Mouse (Mus musculus): ENCODE measurements around the gene Slc35b3. TPM values are rescaled to one million over a fixed set of nuclear protein-coding genes. Genes with fewer than 3 reads are reported as not detected.

Slc35b3 gene
- polyA plus RNA-seq, 1 experiment from 2014 or later: 29.7 TPM

DNA sequence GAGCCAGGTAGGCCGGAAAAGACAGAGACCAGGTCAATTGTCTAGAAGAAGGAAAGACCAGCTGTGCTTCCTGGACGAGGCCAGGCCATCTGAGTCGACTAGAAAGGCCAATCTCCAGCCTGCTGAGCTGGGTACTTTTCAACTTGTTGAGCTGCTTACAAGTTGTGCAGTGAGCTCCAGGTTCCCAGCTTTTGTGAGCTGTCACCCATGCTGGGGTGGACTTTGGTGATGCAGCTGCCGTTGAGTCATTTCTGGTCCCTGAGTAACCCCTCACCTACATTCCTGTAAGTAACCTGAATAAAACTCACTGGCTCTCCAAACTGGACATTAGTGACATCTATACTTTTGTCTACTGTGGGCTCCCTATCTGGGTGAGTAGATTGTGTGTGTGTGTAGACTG is 10.4 kb upstream of the Slc35b3 start:
- no peak overlapping the region for H3K4me3 ChIP-seq
- no peaks in the 10 kb centered on the region for H3K9me3 ChIP-seq
- WGBS: 73% methylated on average over 4 of the region's 4 CpGs
- no peaks in the 10 kb centered on the region for H3K27me3 ChIP-seq
- ATAC-seq (ENCODE audit: low read depth): no peak
- no peak overlapping the region for H3K27ac ChIP-seq (replicated peaks)
- no peaks in the 10 kb centered on the region for H3K36me3 ChIP-seq
- no peaks in the 10 kb centered on the region for H3K4me1 ChIP-seq (replicated peaks)
- H3K4me2 ChIP-seq: no peak overlapping the region
- H3K9ac ChIP-seq: no peak overlapping the region

DNA sequence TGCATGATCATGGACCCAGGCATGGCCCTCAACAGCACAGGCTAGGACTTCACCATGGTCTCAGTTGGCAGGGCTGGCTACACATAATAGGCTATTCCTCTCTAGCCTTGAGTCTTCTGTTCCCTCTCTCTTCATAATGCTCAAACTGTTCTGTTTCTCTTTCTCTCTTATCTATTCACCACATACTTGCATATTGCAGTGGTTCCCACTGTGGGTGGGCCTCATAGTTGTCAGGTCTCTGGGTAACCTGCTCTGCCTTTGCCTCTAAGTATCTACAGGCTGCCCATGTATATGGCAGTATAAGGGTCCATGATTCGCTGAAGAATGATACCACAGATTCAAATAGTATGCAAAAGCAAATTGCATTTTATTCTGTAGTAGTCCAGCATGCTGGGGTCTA is 6.8 kb upstream of the Slc35b3 start:
- WGBS: 80% methylated on average over 1 of the region's 1 CpGs
- Histone ChIP-seq H3K27me3 (no peaks in the 10 kb centered on the region), H3K4me1 (replicated peaks) (no peaks in the 10 kb centered on the region)

DNA sequence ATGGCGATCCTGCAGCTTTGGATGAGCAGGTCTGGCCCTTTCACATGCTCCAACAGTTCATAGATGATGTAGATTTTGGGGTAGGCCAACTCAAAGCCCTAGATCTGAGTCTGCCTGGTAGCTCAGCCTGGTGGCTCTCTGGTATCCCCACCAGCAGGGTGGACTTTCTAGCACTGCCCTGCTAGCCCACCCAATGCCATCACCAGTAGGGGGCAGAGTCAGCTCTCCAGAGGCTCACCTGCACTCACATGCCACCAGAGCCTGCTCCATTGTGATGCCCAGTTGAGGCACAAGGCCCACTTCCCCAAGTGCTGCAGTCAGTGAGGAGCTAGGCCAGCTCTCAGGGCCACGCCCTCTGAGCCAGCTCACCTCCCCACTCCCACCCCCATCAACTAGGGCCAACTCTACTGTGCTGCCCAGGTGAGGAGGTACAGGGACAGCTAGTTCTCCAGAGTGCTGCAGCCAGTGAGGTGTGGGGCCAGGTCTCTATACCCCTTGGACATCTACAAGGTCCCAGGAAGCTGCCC is 6.3 kb upstream of the Slc35b3 start:
- no peak overlapping the region for H3K27ac ChIP-seq (replicated peaks)
- H3K36me3 ChIP-seq: no peaks in the 10 kb centered on the region
- H3K9me3 ChIP-seq: no peaks in the 10 kb centered on the region
- no peak overlapping the region for H3K9ac ChIP-seq
- no peak overlapping the region for H3K4me2 ChIP-seq
- H3K4me1 ChIP-seq (replicated peaks): no peaks in the 10 kb centered on the region
- 84% methylated on average over 2 of the region's 2 CpGs for WGBS
- H3K27me3 ChIP-seq: no peaks in the 10 kb centered on the region
- no peak for ATAC-seq (ENCODE audit: low read depth)
- no peak overlapping the region for H3K4me3 ChIP-seq

More for the DNA sequence above, 6.8 kb upstream of the Slc35b3 start:
- Histone ChIP-seq H3K4me3 (no peak overlapping the region), H3K27ac (replicated peaks) (no peak overlapping the region), H3K9me3 (no peaks in the 10 kb centered on the region), H3K9ac (no peak overlapping the region), H3K36me3 (no peaks in the 10 kb centered on the region), H3K4me2 (no peak overlapping the region)
- ATAC-seq (ENCODE audit: low read depth): no peak

DNA sequence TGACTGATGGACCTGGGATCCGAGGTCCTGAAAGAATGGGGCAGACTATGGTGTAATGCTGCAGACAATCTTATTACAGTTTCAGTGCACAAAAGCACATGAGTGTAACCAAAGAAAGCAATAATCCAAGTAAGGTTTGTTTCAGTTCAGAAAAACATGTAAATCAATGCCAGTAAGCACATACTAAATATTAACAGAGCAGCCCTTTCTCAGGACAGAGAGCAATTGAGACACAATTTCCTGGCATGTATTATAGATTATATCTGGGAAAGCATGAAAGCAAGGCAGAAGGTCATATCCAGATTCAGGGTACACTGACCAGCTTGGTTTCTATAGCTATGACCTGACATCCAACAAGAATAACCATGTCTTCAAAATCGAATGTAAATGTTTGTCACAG is 2.1 kb upstream of the Slc35b3 start:
- Histone ChIP-seq H3K27ac (replicated peaks) (no peak overlapping the region), H3K27me3 (no peaks in the 10 kb centered on the region), H3K4me3 (no peak overlapping the region), H3K9me3 (no peaks in the 10 kb centered on the region), H3K36me3 (no peaks in the 10 kb centered on the region), H3K9ac (no peak overlapping the region), H3K4me1 (replicated peaks) (peaks cover 24% of the 10 kb centered on the region), H3K4me2 (no peak overlapping the region)
- no peak for ATAC-seq (ENCODE audit: low read depth)
- WGBS: 59% methylated on average over 2 of the region's 2 CpGs

DNA sequence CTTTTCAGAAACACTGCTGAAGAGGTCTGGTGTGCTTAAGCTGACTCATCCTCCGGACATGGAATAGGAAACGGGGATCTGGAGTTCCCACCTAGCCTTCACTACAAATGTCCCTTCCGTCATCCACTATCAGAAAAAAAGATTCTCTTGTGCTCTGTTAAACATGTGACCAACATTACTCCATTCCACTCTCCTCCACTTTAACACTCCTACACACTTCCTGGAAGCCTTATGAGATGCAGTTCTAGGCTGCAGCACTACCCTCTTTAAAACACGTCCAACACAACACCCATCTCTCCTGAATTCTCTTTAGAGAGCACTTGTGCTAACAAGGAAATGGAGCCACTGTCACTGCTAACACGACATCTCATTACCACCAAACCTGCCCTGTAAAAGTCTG is 2.6 kb downstream of the Slc35b3 start:
- Histone ChIP-seq H3K9ac (no peak overlapping the region), H3K9me3 (no peaks in the 10 kb centered on the region), H3K4me3 (no peak overlapping the region), H3K36me3 (peaks cover 25% of the 10 kb centered on the region), H3K4me2 (no peak overlapping the region), H3K4me1 (replicated peaks) (peaks cover 26% of the 10 kb centered on the region), H3K27ac (replicated peaks) (no peak overlapping the region), H3K27me3 (no peaks in the 10 kb centered on the region)
- ATAC-seq (ENCODE audit: low read depth): no peak
- WGBS: 86% methylated on average over 5 of the region's 5 CpGs

DNA sequence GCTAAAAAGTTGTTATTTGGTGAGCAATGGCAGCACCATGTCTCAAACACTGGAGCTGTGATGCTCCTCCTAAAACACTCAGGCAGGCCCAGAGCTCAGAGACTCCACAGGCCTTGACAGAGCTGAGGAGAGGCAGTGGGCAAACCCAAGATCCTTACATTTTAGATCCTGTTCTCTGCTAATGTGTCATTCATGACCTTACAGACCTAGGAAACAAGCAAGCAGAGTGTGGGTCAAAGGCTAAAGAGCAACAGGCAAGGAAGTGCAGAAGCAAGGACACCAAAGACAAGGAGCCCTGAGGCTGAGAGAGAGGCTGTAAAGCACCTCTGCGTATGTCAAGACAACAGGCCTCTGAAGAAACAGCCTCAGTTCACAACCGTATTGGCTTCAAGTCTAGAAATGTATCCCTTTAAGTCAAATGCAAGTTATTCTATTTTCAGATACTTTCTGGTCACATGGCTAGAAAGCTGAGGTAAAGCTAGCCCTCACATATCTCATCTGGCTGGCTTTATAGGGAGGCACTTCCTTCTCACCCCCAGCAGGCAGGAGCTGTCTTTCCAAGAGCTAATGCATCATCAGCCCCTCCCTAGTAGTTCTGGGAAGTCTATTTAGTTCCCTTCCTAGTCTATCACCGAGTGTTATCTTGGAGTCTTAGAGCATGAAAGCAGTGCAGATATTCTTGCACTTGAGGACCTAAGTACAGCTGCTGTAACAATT is 14.2 kb downstream of the Slc35b3 start:
- H3K4me3 ChIP-seq: no peak overlapping the region
- peaks cover 46% of the 10 kb centered on the region for H3K36me3 ChIP-seq
- no peak overlapping the region for H3K4me2 ChIP-seq
- no peak for ATAC-seq (ENCODE audit: low read depth)
- H3K9ac ChIP-seq: no peak overlapping the region
- H3K4me1 ChIP-seq (replicated peaks): no peaks in the 10 kb centered on the region
- no peaks in the 10 kb centered on the region for H3K9me3 ChIP-seq
- H3K27me3 ChIP-seq: no peaks in the 10 kb centered on the region
- 85% methylated on average over 3 of the region's 3 CpGs for WGBS
- no peak overlapping the region for H3K27ac ChIP-seq (replicated peaks)

DNA sequence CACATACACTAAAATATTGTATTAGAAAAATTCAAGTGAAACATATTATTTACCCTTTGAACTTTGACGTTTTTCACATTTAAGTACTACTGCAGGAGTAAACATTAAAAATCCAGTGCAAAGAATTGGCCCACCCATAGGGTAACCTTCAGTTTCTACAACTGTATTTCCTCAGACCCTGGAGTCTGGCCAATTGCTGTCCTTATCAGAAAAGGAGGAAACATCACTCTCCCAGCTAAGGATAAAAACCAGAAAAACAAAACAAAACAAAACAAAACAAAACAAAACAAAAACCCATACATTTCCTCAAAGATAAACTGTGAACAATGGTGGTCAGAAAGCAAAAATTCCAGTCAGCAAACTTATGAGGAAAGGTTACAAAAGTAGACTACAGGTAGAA is 14.9 kb downstream of the Slc35b3 start:
- no peaks in the 10 kb centered on the region for H3K9me3 ChIP-seq
- H3K36me3 ChIP-seq: peaks cover 49% of the 10 kb centered on the region
- H3K27ac ChIP-seq (replicated peaks): no peak overlapping the region
- 91% methylated on average over 1 of the region's 1 CpGs for WGBS
- no peaks in the 10 kb centered on the region for H3K4me1 ChIP-seq (replicated peaks)
- no peaks in the 10 kb centered on the region for H3K27me3 ChIP-seq
- ATAC-seq (ENCODE audit: low read depth): no peak
- H3K9ac ChIP-seq: no peak overlapping the region
- no peak overlapping the region for H3K4me2 ChIP-seq
- H3K4me3 ChIP-seq: no peak overlapping the region

DNA sequence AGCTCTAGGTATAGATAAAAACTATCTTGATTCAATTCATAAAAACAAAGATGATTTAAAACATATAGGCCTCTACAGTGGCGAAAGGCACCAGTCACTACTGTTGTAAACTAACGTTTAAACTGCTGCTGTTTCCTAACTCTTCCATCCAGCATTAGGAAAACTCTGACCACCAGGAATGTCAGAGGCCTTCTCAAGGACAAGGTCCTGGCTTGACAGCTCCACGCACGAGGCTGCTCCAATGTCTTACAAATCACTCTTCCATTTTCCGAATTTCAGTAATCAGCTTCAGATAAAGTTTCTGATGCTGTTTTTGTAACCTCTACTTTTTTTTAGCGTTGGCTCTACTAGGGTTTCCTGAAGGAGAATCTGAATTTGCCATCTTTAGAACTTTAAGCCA is 15.7 kb downstream of the Slc35b3 start:
- Histone ChIP-seq H3K4me2 (no peak overlapping the region), H3K9ac (no peak overlapping the region), H3K27me3 (no peaks in the 10 kb centered on the region), H3K4me3 (no peak overlapping the region), H3K4me1 (replicated peaks) (no peaks in the 10 kb centered on the region), H3K9me3 (no peaks in the 10 kb centered on the region), H3K27ac (replicated peaks) (no peak overlapping the region), H3K36me3 (peaks cover 49% of the 10 kb centered on the region)
- no peak for ATAC-seq (ENCODE audit: low read depth)
- WGBS: 96% methylated on average over 6 of the region's 6 CpGs

DNA sequence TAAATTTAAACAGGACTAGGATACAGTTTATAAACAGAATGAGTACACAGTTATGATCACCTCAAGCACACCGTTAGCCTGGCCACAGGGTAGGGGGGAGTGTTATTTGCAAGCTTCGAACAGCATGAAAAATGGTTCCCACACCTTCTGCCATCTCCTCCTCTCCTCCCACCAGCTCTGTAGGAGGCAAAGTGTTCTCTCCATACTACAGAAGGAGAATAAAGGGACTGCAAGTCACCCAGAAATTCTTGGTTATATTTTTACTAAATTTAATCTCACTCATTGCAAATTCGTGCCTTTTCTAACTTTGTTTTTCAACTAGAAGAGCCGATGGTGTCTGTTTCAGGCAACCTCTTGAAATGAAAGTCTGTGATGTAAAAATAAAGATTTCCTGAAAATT is 18.9 kb downstream of the Slc35b3 start:
- Histone ChIP-seq H3K4me3 (no peak overlapping the region), H3K4me1 (replicated peaks) (no peaks in the 10 kb centered on the region), H3K4me2 (no peak overlapping the region), H3K9me3 (no peaks in the 10 kb centered on the region), H3K36me3 (peaks cover 60% of the 10 kb centered on the region), H3K9ac (no peak overlapping the region), H3K27ac (replicated peaks) (no peak overlapping the region), H3K27me3 (no peaks in the 10 kb centered on the region)
- no peak for ATAC-seq (ENCODE audit: low read depth)
- 88% methylated on average over 4 of the region's 4 CpGs for WGBS

DNA sequence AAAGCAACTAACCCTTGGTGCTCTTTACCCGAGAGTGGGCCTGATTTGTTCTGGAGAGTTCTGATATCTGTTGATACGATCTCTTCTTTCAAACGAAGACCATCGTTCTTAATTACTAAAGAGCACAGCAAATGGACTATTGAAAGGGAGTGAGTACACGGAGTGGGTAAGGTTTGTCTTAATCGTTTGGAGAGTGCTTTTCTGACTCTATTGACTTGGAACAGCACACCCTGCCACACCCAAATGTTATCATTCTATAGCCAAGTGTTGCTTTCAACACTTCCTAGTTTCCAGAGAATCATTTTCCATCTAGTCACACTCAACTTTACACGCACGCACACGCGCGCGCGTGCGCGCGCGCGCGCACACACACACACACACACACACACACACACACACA is 19.4 kb downstream of the Slc35b3 start:
- Histone ChIP-seq H3K9ac (no peak overlapping the region), H3K4me3 (no peak overlapping the region), H3K27ac (replicated peaks) (no peak overlapping the region), H3K9me3 (no peaks in the 10 kb centered on the region), H3K27me3 (no peaks in the 10 kb centered on the region), H3K4me1 (replicated peaks) (no peaks in the 10 kb centered on the region), H3K4me2 (no peak overlapping the region), H3K36me3 (peaks cover 60% of the 10 kb centered on the region)
- 97% methylated on average over 19 of the region's 19 CpGs for WGBS
- no peak for ATAC-seq (ENCODE audit: low read depth)

DNA sequence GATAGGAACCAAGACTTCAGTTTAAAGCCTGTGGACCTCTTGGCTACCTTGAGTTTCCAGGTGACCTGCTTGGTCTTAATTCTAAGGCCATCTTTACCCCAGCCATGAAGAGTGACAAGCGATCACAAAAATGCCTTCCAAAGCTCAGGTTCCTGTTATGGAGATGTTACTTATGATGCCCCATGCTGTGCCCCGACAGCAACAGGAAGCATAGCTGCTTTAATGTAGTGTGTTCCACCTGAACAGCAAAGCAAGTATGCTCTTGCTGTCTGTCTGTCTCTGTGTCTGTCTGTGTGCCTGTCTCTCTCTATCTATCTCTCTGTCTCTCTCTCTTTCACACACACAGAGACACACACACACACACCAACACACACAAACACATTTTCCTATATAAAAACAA is 22.2 kb downstream of the Slc35b3 start:
- no peak overlapping the region for H3K4me3 ChIP-seq
- H3K27me3 ChIP-seq: no peaks in the 10 kb centered on the region
- H3K4me2 ChIP-seq: no peak overlapping the region
- H3K4me1 ChIP-seq (replicated peaks): no peaks in the 10 kb centered on the region
- H3K27ac ChIP-seq (replicated peaks): no peak overlapping the region
- 94% methylated on average over 2 of the region's 2 CpGs for WGBS
- peaks cover 69% of the 10 kb centered on the region for H3K36me3 ChIP-seq
- no peak overlapping the region for H3K9ac ChIP-seq
- H3K9me3 ChIP-seq: no peaks in the 10 kb centered on the region
- ATAC-seq (ENCODE audit: low read depth): no peak

DNA sequence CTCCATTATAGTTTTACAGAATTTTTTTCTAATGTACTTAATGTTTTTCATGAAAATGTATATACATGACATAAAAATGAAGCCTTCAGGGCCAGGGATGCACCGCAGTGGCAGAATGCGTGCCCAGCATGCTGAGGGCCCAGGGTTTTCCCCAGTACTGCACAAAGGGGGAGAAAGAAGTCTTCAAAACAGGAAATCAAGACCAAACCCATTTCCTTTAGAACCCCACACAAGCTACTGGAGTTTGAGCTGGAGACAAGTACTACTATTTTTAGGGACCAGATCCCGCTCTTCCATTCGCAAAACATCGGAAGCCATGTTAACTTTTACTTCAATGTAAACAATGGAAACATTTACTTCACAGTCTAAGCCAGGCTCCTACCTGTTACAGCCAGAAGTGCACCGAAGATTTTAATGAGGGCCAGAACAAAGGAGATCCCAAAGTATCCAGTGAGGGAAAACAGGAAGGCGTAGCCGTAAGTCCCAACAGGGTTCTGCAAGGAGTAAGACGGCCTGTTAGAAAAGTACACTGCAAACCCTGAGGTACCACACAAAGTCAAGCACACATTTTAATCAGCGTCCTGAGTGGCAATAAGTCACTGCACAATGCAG is 23.7 kb downstream of the Slc35b3 start:
- Histone ChIP-seq H3K9me3 (no peaks in the 10 kb centered on the region), H3K4me1 (replicated peaks) (no peaks in the 10 kb centered on the region), H3K4me3 (no peak overlapping the region), H3K9ac (no peak overlapping the region), H3K27ac (replicated peaks) (no peak overlapping the region), H3K4me2 (no peak overlapping the region), H3K27me3 (no peaks in the 10 kb centered on the region), H3K36me3 (peaks cover 70% of the 10 kb centered on the region)
- WGBS: 92% methylated on average over 10 of the region's 10 CpGs
- no peak for ATAC-seq (ENCODE audit: low read depth)
